Mouse (Mus musculus) erythroblast, adult 5-6 weeks (primary cell): Measurements from ENCODE around the gene Macrod1. TPM values are rescaled to one million over a fixed set of nuclear protein-coding genes. Genes with fewer than 3 reads are reported as not detected.

ENCODE experiments used
- ATAC-seq: replicated peaks from 2 replicates; pipeline ENCODE4 v1.8.0; 2016; ENCODE audit warnings: moderate number of reproducible peaks, mild to moderate bottlenecking, moderate TSS enrichment, inconsistent platforms; ENCODE audit not compliant: poor library complexity, low FRiP score, severe bottlenecking
- total RNA-seq, 2 experiments: library from RNA; stranded (forward) in 1 of 2; stranded (reverse) in 1 of 2; fragments of 150-400 nt in 1 of 2; fragments of 200-764, 138-1000 nt in 1 of 2; gene quantifications; 2 replicates each; pipeline versions ENCODE4 v1.2.3 to v1.2.4; 2015 to 2017; ENCODE audit warnings: low replicate concordance in 2 of 2

Gene Macrod1
- total RNA-seq, 2 experiments from 2014 or later = 0.77 to 0.94 TPM

DNA sequence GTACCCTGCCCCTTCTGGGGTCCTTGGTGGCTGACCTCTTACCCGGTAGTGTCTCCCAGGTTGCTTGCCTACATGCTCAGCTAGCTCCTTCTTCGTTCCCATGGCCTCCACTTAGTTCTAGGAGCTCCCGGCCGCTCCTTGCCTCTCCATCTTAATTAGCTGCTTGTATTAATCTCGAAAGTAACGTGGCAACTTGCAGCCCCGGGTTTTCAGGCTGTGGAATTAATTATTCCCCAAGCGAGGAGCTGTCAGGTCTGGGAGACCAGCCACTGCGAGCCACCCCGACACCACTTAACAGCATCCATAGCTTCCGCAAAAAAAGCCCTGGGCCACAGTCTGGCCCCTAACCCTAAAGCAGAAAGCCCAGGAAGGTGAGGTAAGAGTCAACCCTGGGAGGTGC, 126.8 kb downstream of the Macrod1 start:
- no peak for ATAC-seq

DNA sequence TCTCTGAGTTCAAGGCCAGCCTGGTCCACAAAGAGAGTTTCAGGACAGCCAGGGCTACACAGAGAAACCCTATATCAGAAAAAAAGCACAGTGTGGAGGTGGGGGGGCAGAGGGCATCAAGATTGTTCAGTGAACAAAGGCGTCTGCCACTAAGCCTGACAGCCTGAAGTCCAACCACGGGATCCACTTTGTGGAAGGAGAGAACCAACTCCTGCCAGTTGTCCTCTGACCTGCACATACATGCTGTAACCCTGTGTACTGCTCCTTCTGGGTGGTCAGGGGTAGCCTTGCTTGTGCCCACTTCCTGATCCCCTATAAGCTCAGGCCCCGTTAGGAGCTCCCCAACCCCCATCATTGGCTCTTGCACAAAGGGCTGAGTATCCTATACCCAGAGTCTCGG, 128.4 kb downstream of the Macrod1 start:
- ATAC-seq = no peak

DNA sequence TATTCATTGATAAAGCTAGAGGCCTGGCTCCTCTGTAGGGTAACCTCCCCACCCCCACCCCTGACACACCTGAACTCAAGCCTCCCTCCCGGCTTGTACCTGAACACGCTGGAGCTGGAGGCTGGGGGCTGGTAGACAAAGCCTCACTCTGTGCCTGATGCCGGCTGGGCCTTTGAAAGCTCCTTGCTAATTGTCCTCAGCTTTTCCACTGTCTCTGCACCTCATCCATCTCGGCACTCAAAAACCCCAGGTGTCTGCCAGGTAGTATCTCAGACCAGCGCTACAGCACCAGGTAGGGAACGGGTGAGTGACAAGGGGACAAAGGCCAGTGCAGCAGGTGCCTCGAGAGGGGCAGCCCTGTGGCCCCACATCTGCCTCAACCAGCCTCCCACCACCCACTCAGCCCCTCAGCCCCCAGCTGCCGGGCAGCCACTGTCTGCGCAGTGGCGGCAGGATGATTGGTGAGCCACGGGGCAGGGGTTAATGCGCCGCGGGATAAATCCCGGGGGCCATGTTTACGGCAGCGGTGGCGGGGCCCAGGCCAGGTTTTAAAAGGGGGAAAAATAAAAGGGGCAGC, 129.2 kb downstream of the Macrod1 start:
- ATAC-seq = no peak

DNA sequence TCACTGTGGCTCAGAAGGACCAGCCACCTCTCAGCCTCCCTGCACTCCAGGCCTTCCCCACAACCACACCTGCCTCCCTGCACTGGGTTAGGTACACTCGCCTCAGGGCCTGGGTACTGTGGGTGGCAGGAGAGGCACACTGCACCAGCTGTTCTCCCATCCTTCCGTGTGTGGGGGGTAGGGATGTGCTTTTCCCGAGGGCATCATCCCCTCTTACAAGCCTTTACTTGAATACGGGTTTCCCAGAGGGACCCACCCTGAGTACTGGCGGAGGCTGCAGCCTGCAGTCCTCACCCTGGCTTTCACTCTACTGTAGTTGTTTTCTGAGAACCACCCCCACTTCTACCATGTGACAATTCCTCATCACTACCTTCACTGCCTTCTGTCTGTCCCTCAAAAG, 130.5 kb downstream of the Macrod1 start:
- no peak for ATAC-seq

DNA sequence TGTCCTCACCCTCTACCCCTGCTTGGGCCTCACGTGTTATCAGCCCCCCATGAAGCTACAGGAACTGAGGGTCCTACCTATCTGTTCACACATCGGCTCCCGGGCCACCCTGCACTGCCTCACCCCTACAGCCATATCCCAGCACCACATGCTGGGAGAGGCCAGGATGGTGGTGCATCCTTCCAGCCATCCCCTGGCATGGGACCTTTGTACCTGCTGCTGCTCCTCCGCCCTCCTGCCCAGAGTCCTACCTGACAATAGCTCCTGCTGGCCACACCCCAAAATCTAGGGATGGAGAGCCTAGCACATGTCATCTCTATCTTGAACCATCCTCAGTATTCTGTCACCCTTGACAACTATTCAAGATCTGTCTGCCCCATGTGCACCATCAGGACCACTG, 132.4 kb downstream of the Macrod1 start:
- no peak for ATAC-seq

DNA sequence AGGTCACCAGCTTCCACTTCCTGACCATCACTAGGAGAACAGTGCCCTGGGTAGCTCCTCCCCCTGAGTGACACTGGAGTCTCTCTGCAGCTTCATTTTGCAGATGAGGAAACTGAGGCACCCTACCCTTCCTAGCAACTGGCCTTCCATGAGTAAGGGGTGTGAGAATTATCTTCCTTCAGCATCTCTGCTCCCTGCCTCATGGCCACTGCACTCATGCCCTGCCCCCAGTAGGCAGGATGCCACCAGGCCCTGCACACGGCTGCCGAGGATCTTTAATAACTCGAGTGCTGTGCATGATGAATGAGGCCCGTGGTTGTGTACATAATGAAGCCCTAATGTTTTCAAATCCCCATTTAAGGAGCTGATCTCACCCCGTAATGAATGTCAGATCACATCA, 134.4 kb downstream of the Macrod1 start:
- ATAC-seq = no peak

DNA sequence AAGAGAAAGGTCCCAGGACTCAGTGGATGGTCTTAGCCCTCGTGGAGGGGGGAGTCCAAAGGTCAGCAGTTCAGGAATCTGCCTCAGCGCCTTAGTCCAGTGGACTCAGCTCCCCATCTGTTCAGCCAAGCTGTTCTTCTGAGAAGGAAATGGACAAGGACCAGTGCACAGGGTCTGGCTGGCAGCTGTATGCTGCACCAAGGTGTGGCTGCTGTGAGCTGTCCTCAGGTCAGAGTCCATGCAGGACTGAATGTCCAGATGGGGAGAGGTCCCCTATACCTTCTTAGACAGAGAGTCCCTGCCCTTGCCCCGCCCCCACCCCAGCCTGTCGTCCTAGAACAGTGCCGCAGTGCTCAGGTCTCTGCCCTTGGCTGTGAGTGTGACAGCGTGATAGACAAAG, 135.0 kb downstream of the Macrod1 start:
- ATAC-seq = no peak

DNA sequence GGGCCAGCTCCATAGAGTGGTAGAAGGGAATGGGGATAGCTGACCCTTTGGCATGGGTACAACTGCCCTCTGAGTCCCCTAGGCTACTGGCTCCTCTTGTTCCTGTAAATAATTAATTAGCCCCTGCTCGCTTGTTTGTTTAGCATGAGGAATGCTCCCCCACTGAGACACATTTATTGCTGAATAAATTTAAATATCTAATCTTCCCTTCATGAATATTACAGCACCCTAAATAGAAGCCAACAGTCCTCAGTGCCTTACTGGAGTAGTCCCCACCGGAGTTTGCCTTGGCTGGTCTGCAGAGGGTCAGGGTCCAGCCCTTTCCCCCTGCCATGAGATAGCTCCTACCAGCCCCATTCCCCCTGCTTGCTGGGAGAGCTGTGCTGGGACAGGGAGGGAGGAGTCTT, 136.0 kb downstream of the Macrod1 start:
- ATAC-seq = no peak

DNA sequence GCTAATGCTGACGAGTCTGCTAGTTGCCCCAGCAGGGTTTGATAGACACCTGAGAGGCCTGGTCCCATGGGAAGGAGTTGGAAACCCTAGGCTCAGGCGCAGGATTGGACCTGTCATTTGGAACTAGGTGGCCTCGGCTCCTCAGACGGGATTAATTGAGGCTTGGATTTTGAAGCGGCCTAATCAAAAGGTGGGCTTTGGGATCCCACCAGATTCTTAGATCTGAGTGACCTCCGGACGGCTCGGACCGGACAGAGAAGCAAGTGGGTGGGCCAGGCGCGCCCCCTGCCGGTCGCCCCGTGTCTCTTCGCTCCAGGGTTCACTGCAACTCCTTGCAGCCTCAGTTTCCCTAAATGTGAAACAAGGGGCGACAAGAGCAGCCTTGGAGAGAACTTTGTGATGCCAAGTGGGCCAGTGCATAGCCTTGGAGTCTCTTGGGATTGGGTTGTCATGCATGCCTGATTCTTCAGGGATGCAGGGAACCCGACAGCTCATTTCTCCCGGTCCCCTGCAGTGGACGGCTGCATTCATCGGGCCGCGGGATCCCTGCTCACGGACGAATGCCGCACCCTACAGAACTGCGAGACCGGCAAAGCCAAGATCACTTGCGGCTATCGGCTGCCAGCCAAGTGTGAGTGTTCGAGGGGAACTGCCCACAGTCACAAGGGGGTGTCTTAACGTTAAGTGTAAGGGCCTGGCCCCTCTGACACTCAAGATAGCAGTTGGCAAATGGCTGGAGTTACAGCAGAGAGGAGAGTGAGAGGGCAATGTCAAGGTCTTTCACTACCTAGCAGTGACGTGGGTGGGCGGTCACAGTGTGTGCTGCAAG, 139.5 kb downstream of the Macrod1 start:
- peak; percentile 77 for ATAC-seq

DNA sequence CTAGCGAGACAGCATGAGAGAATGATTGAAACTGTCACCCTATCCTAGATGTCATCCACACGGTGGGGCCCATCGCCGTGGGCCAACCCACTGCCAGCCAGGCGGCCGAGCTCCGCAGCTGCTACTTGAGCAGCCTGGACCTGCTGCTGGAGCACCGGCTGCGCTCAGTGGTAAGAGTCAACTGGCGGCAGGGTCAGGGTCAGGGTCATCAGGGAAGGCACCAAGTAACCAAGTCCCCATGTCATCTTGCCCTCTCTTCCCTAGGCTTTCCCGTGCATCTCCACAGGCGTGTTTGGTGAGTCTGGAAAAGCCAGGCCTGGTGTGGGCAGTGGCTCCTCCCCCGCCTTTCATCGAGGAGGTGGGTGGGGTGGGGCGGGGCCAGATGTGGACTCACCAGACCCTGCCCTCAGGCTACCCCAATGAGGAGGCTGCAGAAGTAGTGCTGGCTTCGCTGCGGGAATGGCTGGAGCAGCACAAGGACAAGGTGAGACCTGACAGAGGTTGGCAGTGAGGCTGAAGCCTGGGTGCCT, 140.2 kb downstream of the Macrod1 start:
- ATAC-seq = no peak

DNA sequence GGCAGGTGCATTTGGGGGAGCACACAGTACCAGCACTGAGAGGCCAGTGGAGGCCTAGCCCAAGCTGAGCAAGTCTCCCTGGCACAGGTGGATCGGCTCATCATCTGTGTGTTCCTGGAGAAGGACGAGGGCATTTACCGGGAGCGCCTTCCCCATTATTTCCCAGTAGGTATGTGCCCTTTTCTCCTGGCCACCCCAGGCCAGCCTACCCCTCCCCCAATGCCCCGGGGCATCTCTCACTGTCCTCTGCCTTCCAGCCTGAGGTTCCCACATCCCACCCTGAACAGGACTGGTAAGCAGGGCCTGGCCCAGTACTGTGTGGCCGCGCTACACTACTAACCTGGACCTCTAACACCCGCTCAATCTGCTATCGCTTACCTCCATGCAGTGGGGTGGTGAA, 140.8 kb downstream of the Macrod1 start:
- ATAC-seq = no peak

DNA sequence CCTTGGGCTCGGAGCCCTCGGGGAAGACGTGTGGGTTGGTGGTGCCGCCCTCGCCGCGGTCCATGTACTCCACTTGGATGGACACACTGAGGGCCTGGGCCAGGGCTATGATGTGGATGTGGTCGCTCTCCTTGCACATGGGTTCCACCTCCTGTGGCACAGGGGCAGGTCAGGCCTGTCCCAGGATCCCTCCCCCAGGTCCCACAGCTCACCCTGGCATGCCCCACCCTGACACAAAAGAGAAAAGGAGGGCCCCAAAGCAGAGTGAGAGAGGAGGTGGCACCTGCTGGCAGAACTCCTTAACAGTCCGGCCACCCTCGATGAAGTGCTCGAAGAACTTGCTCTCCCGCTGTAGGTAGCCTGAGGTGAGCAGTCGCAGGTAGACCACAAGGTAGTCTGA, 142.5 kb downstream of the Macrod1 start:
- no peak for ATAC-seq

DNA sequence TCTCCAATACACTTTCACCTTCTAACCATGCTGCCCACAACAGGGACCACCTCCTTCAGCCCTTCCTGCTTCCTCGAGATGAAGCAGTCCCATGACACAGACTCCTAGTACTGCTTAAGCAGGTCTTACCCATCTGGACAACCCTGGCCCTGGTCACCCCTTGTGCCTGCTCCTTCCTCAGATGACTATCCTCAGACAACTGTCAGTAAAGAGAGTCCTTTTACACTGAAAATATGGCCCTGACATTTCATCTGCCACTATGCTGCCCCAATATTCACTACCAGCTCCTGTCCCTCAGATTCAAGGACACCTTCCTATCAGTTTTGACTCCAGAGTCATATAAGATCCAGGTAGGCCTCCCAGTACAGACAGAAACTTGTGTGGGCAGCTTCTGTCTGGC, 143.8 kb downstream of the Macrod1 start:
- ATAC-seq = no peak

DNA sequence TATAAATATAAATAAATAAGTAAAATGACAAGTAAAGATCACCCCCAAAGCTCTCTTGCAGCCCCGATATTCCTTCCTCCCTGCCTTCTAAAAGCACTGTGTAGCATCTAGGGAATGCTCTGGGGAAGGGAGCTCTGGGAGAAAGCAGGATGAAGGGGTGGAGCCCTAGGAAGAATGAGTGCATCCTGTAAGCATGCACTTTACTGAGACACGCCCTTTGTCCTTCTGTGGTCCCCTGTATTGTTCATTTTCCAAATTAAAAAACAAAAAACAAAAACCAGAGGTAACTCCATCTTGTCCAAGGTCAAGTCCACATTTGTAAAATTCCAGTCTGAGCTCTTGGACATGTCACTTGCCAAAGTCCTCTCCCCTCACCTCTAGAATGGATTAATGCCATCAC, 148.3 kb downstream of the Macrod1 start:
- ATAC-seq = no peak

DNA sequence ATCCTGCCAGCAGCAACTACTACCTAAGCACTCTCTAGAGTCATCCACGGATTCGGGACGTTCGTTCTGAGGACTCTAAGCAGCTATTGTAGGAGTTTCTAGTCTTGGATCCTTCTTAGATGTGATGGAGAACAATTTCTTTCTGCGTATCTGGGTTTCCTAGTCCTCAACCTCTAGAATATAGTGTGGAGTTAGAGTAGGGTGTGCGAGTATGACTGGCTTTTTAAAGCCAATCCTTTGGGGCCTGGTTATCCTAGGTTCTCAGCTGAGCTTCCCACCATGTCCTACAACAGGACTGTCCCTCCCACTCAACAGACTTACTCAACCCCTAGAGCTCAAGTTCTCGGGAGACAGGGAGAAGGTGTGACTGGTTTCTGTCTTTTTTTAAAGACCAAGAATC, 148.7 kb downstream of the Macrod1 start:
- peak; percentile 28; the same call in 1 of the 2 replicates for ATAC-seq

DNA sequence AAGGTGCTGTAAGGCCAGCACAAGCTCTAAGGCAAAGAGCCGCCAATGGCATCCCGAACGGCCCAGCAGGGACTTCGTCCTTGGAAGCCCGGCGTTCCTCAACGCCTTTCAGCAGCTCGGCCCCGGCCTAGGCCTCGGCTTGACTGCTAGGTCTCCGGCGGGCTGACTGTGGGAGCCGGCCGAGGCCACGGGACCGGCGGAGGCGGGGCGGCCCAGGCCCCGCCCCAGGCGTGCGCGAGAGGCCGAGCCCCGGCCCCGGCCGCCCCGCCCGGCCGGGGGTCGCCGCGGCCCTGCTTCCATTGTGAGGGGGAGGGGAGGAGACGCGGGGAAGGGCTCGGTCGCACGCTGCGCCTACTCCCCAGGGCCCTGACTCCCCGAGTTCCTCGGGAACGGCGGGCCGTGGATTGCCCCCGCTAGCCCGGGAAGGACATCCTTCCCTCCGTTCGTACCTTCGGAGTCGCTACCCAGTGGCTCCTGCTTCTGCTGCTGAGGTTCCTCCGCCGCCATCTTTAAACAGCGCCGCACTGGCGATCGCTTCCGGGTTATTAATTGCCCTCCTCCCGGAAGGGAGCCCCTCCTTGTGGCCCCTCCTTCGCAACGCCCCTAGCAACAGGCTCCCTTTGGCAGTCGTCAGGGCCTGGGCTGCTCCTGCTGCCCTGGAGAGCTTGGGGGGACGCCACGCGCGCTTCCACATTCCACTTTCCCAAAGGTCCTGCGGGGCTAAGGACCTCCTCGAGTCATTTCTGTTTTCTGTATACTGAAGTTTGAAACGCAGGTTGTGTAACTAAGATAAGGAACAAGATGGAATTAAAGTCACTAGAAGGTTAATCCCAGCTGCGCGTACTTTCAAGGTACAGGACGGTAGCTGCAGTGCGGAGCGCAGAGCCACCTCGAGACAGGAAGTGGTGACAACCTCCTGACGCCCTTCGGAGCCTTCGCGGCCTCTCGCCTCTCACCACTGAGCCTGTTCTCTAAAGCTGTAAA, 149.4 kb downstream of the Macrod1 start, which contains the start of gene Otub1:
Otub1 (minus strand) TSS at position 564 of the 984 bp plus-strand sequence.
- ATAC-seq = peak; percentile 96

DNA sequence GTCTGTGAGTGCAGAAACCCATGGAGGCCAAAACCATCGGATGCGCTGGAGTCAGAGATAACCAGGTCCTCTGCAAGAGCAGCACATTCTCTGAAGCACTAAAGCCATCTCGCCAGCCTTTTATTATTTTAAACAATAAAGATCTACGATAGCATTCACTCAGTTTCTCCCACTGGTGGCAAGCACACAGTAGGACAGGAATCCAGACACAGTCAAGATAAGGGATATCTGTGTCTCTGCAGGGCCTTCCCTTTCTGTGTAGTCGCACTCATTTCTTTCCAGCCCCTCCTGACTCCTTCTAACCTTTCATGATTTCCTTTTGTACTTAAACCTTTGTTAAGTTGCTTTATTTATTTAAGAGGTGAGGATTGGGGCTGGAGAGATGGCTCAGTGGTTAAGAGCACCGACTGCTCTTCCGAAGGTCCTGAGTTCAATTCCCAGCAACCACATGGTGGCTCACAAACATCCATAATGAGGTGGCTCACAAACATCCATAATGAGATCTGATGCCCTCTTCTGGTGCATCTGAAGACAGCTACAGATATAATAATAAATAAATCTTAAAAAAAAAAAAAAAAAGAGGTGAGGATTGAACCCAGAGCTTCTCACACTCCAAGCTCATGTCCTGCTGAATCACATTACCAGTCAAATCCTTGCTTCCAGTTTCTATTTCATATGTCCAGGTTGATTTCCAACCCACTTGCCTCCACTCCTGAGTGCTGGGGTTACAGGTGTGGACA, 153.5 kb downstream of the Macrod1 start:
- ATAC-seq = no peak

DNA sequence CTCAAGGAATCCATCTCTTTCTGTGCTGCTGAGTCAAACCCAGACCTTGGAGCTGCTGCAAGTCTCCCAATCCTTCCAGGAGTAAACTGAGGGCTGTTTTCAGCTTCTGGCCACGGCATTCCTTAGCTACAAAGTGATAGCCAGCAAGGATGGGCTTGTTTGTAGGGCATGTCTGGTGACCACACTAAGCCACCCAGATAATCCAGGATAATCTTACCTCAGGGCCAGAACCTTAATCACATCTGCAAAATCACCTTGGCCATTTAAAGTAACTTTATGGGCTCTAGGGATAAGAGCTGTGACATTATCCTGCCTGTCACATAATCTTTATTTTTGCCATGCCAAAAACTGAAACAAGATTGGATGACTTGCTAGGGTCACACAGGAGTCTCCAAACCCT, 155.6 kb downstream of the Macrod1 start:
- no peak for ATAC-seq

DNA sequence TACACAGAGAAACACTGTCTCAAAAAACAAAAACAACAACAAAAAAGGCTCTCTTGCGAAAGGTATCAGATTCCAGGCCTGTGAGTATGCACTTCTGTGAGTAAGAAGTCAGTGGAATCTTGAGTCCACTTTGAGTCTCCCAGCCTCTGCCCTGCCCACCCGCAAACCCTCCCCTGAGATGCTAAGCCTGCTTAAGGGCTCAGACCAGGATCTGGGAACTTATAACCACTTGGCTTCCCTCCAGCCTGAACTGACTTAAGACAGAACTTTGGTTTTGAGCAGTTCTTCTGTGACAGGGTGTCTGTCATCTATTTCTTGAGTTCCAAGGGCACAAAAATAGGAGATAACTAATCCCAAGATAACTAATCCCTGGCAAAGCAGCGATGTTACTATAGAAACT, 156.4 kb downstream of the Macrod1 start:
- no peak for ATAC-seq
